Mouse (Mus musculus): Measurements from ENCODE around the gene Efhc1.

GRCm38 (mm10) chr1:20981764-20982163 is 30.3 kb downstream of the Efhc1 start:
- TF ChIP-seq POLR2A (IDR thresholded peaks at IDR 0.05; ENCODE audit: insufficient read depth, low read depth, low read length), result no peak
- no peak for TF ChIP-seq CTCF (IDR thresholded peaks at IDR 0.05; ENCODE audit: insufficient read depth, low read depth, low read length)
